Mouse (Mus musculus) heart, embryonic 14.5 days (tissue): Measurements from ENCODE around the gene Ttc28. TPM values are rescaled to one million over a fixed set of nuclear protein-coding genes. Genes with fewer than 3 reads are reported as not detected.

ENCODE experiments used
- ATAC-seq: fragments of 200-750 bp; cut with Nextera tagmentation; 2 replicates; pipeline ENCODE4 v1.8.0; 2017; ENCODE audit warnings: low read depth, moderate TSS enrichment; ENCODE audit not compliant: insufficient number of reproducible peaks, insufficient read depth, low FRiP score
- H3K27ac ChIP-seq, 2 experiments: fragments of 200-500 bp in 1 of 2; fragments of 300-500 bp in 1 of 2; sonication (generic) in 1 of 2; replicated peaks in 1 of 2; 2 replicates each; pipeline ENCODE4 v1.5.1; 2012 to 2014; ENCODE audit warnings: low read depth in 2 of 2, low read length in 2 of 2, control low read depth in 1 of 2, mild to moderate bottlenecking in 1 of 2, mixed read lengths in 1 of 2; ENCODE audit not compliant: control insufficient read depth in 1 of 2, insufficient read depth in 1 of 2
- H3K27me3 ChIP-seq: fragments of 300-500 bp; sonication (generic); 2 replicates; pipeline ENCODE4 v1.6.1; 2014; ENCODE audit warnings: mild to moderate bottlenecking, low read length, control low read depth; ENCODE audit not compliant: control insufficient read depth, insufficient read depth
- H3K36me3 ChIP-seq: fragments of 300-500 bp; sonication (generic); 2 replicates; pipeline ENCODE4 v1.6.1; 2014; ENCODE audit warnings: mild to moderate bottlenecking, control low read depth, low read length, mixed read lengths; ENCODE audit not compliant: control insufficient read depth, insufficient read depth
- H3K4me1 ChIP-seq, 2 experiments: fragments of 200-500 bp in 1 of 2; fragments of 300-500 bp in 1 of 2; sonication (generic) in 1 of 2; 2 replicates each; pipeline ENCODE4 v1.6.1; 2012 to 2014; ENCODE audit warnings: low read length in 2 of 2, control low read depth in 1 of 2, mixed read lengths in 1 of 2; ENCODE audit not compliant: control insufficient read depth in 2 of 2, insufficient read depth in 2 of 2
- H3K4me2 ChIP-seq: fragments of 300-500 bp; sonication (generic); 2 replicates; pipeline ENCODE4 v1.6.1; 2014; ENCODE audit warnings: mild to moderate bottlenecking, low read length
- H3K4me3 ChIP-seq, 2 experiments: fragments of 200-500 bp in 1 of 2; fragments of 300-500 bp in 1 of 2; sonication (generic) in 1 of 2; 2 replicates each; pipeline ENCODE4 v1.5.1; 2012 to 2014; ENCODE audit warnings: low read length in 2 of 2, mild to moderate bottlenecking in 2 of 2, control low read depth in 1 of 2, low read depth in 1 of 2, moderate library complexity in 1 of 2; ENCODE audit not compliant: control insufficient read depth in 1 of 2, insufficient read depth in 1 of 2
- H3K9ac ChIP-seq: fragments of 300-500 bp; sonication (generic); 2 replicates; pipeline ENCODE4 v1.6.1; 2014; ENCODE audit warnings: mild to moderate bottlenecking, low read length
- H3K9me3 ChIP-seq: fragments of 300-500 bp; sonication (generic); 2 replicates; pipeline ENCODE4 v1.6.1; 2016; ENCODE audit warnings: low read length, control low read depth; ENCODE audit not compliant: control insufficient read depth
- WGBS: fragments of 180-500 bp; shearing (Covaris S2); extraction: QIAGEN DNeasy Blood & Tissue Kit; methylation state at CpG from one replicate; pipeline ENCODE4 v1.1.7; 2014; 5-methylcytosine and 5-hydroxymethylcytosine counted together
- polyA plus RNA-seq: library from polyadenylated mRNA; unstranded; fragments of >200 nt; fragmentation: Nextera tagmentation; extraction: Ambion mirVana; gene quantifications from 2 replicates; pipeline ENCODE4 v1.2.1, GENCODE M21; 2014

The Ttc28 gene
- polyA plus RNA-seq, 1 experiment from 2014 or later: 9.0 TPM

DNA sequence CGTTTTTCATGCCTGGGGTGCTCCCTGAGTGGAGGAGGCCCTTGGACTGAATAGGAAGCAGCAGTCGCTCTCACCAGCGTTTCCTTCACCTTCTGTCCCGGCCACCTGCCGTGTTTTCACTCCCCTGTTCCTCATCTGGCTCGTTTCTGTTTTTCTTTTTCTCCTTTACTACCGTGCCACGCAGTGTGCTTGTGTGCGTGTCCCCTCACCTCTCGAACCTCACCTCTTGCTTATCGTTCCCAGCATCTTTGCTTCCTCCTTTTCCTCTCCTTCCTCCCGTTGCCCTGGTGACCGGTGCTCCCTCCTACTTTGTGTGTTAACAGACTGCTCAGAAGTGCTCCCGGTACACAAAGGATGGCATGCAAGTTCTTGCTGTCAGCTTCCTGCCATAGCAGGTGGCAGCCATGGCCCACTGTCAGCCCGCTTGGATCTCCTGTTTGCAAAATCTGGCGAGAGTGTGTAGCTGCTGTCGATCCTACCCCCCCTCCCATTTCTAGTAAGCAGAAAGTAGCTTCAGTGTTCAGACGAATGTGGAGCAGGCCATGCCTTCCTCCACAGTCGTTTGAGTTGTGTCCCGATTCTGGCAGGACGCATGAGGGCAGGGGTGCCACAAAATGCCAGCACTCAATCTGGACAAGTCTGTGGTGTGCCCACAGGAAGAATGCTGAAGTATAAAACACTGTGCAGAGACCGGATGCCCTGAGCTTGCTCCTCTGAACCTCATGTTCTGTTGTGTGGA, 179.0 kb downstream of the Ttc28 start:
- no peaks in the 10 kb centered on the region for H3K36me3 ChIP-seq
- peaks cover 12 to 29% of the 10 kb centered on the region in 2 experiments for H3K4me1 ChIP-seq
- WGBS: 70% methylated on average over 22 of the region's 22 CpGs
- H3K4me3 ChIP-seq: no peak overlapping the region
- no peak overlapping the region for H3K4me2 ChIP-seq
- no peak overlapping the region for H3K9ac ChIP-seq
- no peaks in the 10 kb centered on the region for H3K9me3 ChIP-seq
- H3K27ac ChIP-seq: no peak overlapping the region
- H3K27me3 ChIP-seq: peaks cover 68% of the 10 kb centered on the region
- ATAC-seq: no peak

DNA sequence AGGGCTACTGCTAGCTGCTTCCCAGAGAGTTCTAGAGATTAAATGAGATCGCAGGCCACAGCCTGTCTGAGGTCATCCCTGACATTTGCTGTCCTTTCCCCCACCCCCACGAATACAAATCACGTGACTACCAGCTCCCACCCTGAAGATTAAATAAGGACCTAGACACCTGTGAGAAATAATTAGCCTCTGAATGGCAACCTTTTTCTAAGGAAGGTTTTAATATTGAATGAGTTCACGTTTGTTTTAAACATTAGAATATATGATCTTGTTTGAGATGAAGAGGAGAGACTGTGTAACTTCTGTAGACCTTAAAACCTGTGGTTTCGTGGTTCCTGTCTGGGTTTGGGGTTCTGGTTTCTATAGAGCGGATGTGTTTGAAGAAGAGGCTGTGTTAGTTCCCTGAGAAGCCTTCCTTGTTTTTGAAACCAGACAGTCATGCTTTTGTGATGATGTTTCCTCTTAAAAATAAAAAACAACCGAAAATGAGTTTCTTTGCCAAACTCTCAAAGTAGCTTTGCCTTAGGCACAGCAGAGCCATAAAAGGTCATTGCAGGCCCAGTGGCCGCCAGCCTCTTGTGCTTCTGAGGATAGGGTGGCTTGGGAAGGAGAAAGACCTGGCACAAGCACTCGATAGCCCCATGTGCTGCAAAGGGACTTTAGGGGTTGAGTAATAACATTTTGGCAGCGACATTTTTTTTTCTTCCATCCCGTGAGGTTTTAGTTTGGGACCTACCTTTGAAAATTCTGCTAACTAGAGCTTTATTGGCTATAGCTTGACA, 179.7 kb downstream of the Ttc28 start:
- Histone ChIP-seq H3K27ac (no peak overlapping the region), H3K9me3 (no peaks in the 10 kb centered on the region), H3K9ac (no peak overlapping the region), H3K4me3 (no peak overlapping the region), H3K4me2 (no peak overlapping the region), H3K36me3 (no peaks in the 10 kb centered on the region), H3K4me1 (peaks cover 9 to 25% of the 10 kb centered on the region in 2 experiments), H3K27me3 (peaks cover 62% of the 10 kb centered on the region)
- no peak for ATAC-seq
- WGBS: 76% methylated on average over 11 of the region's 11 CpGs

DNA sequence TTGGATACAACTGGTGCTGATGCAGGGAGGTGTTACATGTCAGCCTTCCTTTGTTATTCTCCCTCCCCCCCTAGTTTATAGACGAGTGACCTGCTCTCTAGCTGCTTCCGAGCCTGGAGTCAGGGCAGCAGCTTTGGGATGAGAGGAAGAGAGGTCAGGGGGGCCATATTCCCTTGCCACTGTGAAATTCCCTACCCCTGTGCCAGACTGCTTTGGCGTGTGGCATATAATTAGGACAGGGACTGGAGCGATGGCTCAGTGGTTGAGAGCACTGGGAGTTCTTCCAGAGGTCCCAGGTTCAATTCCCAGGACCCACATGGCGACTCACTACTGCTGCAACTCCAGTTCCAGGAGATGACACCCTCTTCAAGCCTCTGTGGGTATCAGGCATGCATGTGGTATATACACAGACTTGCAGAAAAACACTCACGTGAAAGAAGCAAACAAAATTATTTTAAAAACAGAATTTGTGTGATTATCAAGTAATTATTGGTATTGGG, 180.7 kb downstream of the Ttc28 start:
- H3K9me3 ChIP-seq: no peaks in the 10 kb centered on the region
- no peak for ATAC-seq
- no peak overlapping the region for H3K4me2 ChIP-seq
- 72% methylated on average over 6 of the region's 6 CpGs for WGBS
- no peak overlapping the region for H3K9ac ChIP-seq
- no peaks in the 10 kb centered on the region for H3K36me3 ChIP-seq
- no peak overlapping the region for H3K4me3 ChIP-seq
- H3K4me1 ChIP-seq: peaks cover 8 to 15% of the 10 kb centered on the region in 2 experiments
- H3K27me3 ChIP-seq: peaks cover 54% of the 10 kb centered on the region
- no peak overlapping the region for H3K27ac ChIP-seq

DNA sequence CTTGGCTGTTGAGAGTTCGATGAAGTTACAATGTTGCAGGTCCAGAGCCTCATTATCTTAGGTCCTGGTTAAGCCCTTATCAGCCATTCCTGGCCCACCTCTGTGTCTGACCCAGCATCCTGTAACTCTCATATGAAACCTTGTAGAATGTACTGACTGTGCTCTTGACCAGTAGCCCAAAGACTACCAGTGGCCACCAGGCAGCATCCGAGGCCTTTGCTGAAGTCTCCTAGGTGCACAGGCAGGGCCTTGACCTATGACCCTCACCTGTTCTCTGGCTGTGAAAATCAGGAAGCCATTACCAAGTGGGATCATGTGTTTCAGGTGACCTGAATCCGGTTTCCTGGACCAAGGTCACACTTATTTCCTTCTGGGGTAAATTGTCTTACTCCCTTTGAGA, 183.6 kb downstream of the Ttc28 start:
- no peak overlapping the region for H3K4me2 ChIP-seq
- H3K9ac ChIP-seq: no peak overlapping the region
- ATAC-seq: no peak
- H3K9me3 ChIP-seq: no peaks in the 10 kb centered on the region
- H3K4me1 ChIP-seq: no peaks in the 10 kb centered on the region
- 90% methylated on average over 3 of the region's 3 CpGs for WGBS
- no peaks in the 10 kb centered on the region for H3K36me3 ChIP-seq
- H3K4me3 ChIP-seq: no peak overlapping the region
- H3K27me3 ChIP-seq: peaks cover 48% of the 10 kb centered on the region
- no peak overlapping the region for H3K27ac ChIP-seq

DNA sequence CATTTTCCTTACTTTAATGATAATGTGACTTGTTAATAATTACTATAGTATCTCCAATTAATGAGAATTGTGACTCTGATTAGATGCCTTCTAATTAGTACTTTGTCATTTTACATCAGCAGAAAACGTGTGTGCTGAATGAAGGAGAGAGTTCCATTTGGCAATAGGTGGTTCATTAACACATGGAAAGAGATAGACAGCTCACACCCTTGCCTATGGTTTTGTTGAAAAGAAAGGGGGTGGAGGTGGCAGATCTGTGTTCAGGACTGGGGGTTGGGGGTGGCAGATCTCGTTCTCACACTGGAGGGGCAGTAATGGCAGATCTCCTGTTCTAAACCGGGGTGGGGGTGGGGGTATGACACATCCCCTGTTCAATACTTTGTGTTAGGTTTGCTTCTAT, 184.4 kb downstream of the Ttc28 start:
- ATAC-seq: no peak
- Histone ChIP-seq H3K9me3 (no peaks in the 10 kb centered on the region), H3K27ac (no peak overlapping the region), H3K4me3 (no peak overlapping the region), H3K27me3 (peaks cover 39% of the 10 kb centered on the region), H3K9ac (no peak overlapping the region), H3K4me2 (no peak overlapping the region), H3K36me3 (no peaks in the 10 kb centered on the region), H3K4me1 (no peaks in the 10 kb centered on the region)
- WGBS: 72% methylated on average over 3 of the region's 3 CpGs

DNA sequence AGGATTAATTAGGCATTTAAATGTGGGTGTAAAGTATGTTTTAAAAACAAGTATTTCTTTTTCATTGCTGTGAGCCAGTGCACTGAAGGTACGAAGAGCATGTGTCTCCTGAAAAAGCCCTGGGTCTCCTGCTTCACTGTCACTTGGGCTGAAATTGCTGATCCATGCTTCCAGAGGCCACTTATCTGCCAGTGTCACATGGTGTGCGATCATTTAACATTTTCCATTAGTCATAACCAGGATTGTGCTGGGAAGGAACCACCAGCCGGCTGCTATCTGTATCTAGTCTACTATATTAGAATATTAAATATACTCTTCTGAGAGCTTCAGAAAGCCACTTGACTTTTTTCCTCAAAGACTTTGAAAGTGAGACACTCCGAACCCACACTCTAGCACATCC, 186.2 kb downstream of the Ttc28 start:
- H3K4me2 ChIP-seq: no peak overlapping the region
- no peaks in the 10 kb centered on the region for H3K9me3 ChIP-seq
- no peak overlapping the region for H3K4me3 ChIP-seq
- H3K9ac ChIP-seq: no peak overlapping the region
- 62% methylated on average over 4 of the region's 4 CpGs for WGBS
- no peak overlapping the region for H3K27ac ChIP-seq
- peaks cover 21% of the 10 kb centered on the region for H3K27me3 ChIP-seq
- no peaks in the 10 kb centered on the region for H3K4me1 ChIP-seq
- no peaks in the 10 kb centered on the region for H3K36me3 ChIP-seq
- no peak for ATAC-seq

DNA sequence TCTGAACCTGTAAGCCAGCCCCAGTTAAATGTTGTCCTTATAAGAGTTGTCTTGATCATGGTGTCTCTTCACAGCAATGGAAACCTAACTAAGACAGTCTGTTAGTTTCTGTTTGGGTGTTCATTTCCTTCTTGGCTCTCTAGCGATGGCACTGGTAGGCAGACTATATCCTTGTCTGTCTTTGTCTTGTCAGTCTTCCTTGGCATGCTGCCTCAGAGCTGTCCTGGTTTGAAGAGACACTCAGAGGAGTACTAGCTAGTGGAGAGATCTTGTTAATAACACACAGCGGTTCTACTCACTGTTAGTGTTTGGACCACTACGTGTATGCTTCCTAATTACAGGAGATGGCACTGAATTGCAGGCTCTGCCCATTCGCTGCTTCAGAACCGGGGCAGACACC, 189.9 kb downstream of the Ttc28 start:
- Histone ChIP-seq H3K27me3 (peaks cover 4% of the 10 kb centered on the region), H3K9ac (no peak overlapping the region), H3K4me3 (no peak overlapping the region), H3K27ac (no peak overlapping the region), H3K4me2 (no peak overlapping the region), H3K4me1 (peaks cover 3 to 10% of the 10 kb centered on the region in 2 experiments; a peak in 3 of 4 replicates), H3K9me3 (no peaks in the 10 kb centered on the region), H3K36me3 (no peaks in the 10 kb centered on the region)
- ATAC-seq: no peak
- WGBS: 90% methylated on average over 5 of the region's 5 CpGs
